Mouse (Mus musculus) stomach, embryonic 14.5 days (tissue): ENCODE data around the gene Jag2. TPM values are rescaled to one million over a fixed set of nuclear protein-coding genes. Genes with fewer than 3 reads are reported as not detected.

Source experiments
- ATAC-seq: fragments of 200-750 bp; cut with Nextera tagmentation; 2 replicates; pipeline ENCODE4 v1.8.0; 2017; ENCODE audit warnings: low read depth, moderate TSS enrichment; ENCODE audit not compliant: insufficient number of reproducible peaks, insufficient read depth, low FRiP score
- H3K27ac ChIP-seq: fragments of 300-500 bp; sonication (generic); 2 replicates; pipeline ENCODE4 v1.5.1; 2014; ENCODE audit warnings: mild to moderate bottlenecking, low read length, moderate library complexity, mixed read lengths
- H3K27me3 ChIP-seq: fragments of 300-500 bp; sonication (generic); 2 replicates; pipeline ENCODE4 v1.6.1; 2014; ENCODE audit warnings: low read length, control low read depth, mixed read lengths; ENCODE audit not compliant: control insufficient read depth, insufficient read depth
- H3K36me3 ChIP-seq: fragments of 300-500 bp; sonication (generic); 2 replicates; pipeline ENCODE4 v1.6.1; 2014; ENCODE audit warnings: mild to moderate bottlenecking, control low read depth, low read length, moderate library complexity, mixed read lengths; ENCODE audit not compliant: control insufficient read depth, insufficient read depth
- H3K4me1 ChIP-seq: fragments of 300-500 bp; sonication (generic); 2 replicates; pipeline ENCODE4 v1.6.1; 2014; ENCODE audit warnings: low read length, control low read depth, mixed read lengths; ENCODE audit not compliant: control insufficient read depth, insufficient read depth
- H3K4me2 ChIP-seq: fragments of 300-500 bp; sonication (generic); replicated peaks from 2 replicates; pipeline ENCODE4 v1.6.1; 2014; ENCODE audit warnings: low read depth, low read length, control low read depth
- H3K4me3 ChIP-seq: fragments of 300-500 bp; sonication (generic); 2 replicates; pipeline ENCODE4 v1.5.1; 2014; ENCODE audit warnings: low read depth, low read length, control low read depth
- H3K9ac ChIP-seq: fragments of 300-500 bp; sonication (generic); replicated peaks from 2 replicates; pipeline ENCODE4 v1.6.1; 2014; ENCODE audit warnings: low read depth, mild to moderate bottlenecking, control low read depth, low read length, moderate library complexity, mixed read lengths
- H3K9me3 ChIP-seq: fragments of 300-500 bp; sonication (generic); 2 replicates; pipeline ENCODE4 v1.6.1; 2016; ENCODE audit warnings: low read depth, low read length, control low read depth; ENCODE audit not compliant: control insufficient read depth
- WGBS: fragments of 180-500 bp; shearing (Covaris S2); extraction: QIAGEN DNeasy Blood & Tissue Kit; methylation state at CpG from one replicate; pipeline ENCODE4 v1.1.7; 2014; 5-methylcytosine and 5-hydroxymethylcytosine counted together
- polyA plus RNA-seq: library from polyadenylated mRNA; unstranded; fragments of >200 nt; fragmentation: Nextera tagmentation; extraction: Ambion mirVana; gene quantifications from 2 replicates; pipeline ENCODE4 v1.2.1, GENCODE M21; 2014

Jag2 gene
- polyA plus RNA-seq: 8.4 and 8.5 TPM in 2 replicates

DNA sequence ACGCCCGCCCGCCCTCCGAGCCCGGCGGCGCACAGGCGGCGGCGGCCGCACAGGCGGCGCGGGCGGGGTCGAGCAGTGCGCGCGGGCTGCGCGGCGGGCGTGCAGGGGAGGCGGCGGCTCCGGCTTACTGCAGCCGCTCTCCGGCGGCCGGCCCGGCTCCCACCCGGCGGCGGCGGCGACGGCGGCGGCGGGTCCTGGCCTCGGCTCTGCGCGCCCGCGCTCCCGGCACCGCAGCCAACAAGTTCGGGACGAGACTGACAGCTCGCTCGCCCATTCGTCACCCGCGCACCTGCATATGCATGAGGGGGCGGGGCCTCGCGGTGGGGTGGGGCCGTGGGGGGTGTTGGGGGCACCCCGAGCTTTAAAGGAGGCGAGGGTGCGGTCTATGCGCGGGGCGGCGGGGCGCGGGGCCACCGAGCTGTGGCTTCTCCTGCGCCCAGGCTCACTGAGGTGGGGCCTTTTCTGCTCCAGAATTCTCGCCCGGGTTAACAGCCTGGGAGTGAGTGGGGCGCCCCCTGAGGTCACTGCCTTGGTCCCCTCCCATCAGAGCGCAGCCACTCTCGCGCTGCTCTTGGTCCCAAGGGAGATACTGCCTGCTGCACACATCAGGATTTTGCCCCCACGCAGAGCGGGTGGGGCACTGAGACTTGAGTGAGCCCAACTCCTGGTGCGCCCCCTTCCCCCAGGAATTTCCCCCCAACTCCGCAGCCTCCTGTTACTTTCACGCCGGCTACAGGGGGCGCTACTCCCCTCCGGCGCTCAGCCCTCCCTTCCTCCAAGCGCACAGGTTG is at the start of gene Jag2:
Gene Jag2, minus strand, starts transcription at position 215 of the 791 bp plus-strand sequence.
- Histone ChIP-seq H3K27me3 (peaks cover 30% of the 10 kb centered on the region), H3K9me3 (no peaks in the 10 kb centered on the region), H3K9ac (peak within 1 kb of the TSS; percentile 40; the same call in 1 of the 2 replicates), H3K4me2 (peak within 1 kb of the TSS; percentile 96), H3K36me3 (no peaks in the 10 kb centered on the region), H3K27ac (no peak within 1 kb of the TSS; the same call in 1 of the 2 replicates), H3K4me1 (0 out of 2 replicates have a peak, but pooled peaks cover 12% of the 10 kb centered on the region), H3K4me3 (peak within 1 kb of the TSS; percentile 46)
- peak; percentile 43; the same call in 1 of the 2 replicates for ATAC-seq
- under 1% methylated on average over 82 of the region's 85 CpGs for WGBS

DNA sequence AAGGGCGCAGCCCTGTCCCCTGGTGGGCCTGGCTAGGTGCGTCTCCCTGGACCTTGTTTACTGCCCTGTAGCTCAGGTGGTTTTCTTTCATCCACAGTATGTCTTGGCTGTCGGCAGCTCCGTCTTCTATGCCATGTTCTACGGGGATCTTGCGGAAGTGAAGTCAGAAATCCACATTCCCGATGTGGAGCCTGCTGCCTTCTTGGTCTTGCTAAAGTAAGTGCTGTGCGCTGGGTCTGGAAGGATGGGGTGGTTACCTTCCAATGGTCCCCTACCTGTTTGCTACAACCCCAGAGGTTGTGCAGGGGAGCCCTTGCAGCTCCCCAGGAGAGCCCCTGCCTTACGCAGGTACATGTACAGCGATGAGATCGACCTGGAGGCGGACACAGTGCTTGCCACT is 47.6 kb upstream of the Jag2 start:
- no peaks in the 10 kb centered on the region for H3K9me3 ChIP-seq
- peaks cover 53% of the 10 kb centered on the region for H3K36me3 ChIP-seq
- no peaks in the 10 kb centered on the region for H3K27me3 ChIP-seq
- peak overlapping the region; percentile 85 for H3K4me2 ChIP-seq
- 36% methylated on average over 12 of the region's 12 CpGs for WGBS
- H3K9ac ChIP-seq: peak overlapping the region; percentile 91
- peaks cover 8% of the 10 kb centered on the region; the same call in 1 of the 2 replicates for H3K4me1 ChIP-seq
- peak overlapping the region; percentile 88; the same call in 1 of the 2 replicates for H3K27ac ChIP-seq
- peak overlapping the region; percentile 70 for H3K4me3 ChIP-seq
- ATAC-seq: no peak

DNA sequence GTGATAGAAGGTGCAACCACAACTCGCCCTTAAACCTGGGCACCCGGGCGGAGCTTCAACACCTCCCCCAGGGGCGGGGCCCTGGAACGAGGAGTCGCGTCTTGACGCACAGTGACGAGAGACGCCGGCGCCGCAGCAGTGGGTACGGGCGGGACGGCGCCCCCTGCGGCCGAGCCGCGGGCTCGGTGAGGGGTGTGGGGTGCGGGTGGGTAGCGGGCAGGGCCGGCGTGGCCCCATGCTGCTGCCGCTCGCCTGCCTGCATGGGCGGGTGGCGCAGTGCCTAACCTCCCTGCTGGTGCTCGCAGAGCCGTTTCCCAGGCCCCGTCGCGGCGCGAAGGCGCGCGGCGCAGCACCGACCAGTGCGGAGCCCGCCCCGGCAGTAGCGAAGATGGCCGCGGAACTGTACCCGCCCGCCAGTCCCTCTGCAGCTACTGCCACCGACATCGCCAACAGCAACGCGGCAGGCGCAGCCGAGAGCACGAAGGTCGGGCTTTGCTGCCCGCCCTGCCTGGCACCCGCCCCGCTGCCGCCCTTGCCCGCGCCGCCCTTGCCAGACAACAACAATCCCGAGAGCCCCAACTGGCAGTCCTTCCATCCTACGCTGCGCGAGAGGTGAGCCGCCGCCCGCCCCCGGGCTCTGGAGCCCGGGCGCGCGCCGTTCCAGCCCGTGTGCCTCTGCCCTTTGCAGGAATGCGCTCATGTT is 46.9 kb upstream of the Jag2 start, which contains the start of gene Btbd6:
Gene Btbd6, plus strand, starts transcription at position 112 of the 703 bp plus-strand sequence.
- Histone ChIP-seq H3K9me3 (no peaks in the 10 kb centered on the region), H3K27ac (peak within 1 kb of the TSS; percentile 88), H3K4me2 (peak within 1 kb of the TSS; percentile 85), H3K4me1 (peaks cover 8% of the 10 kb centered on the region; the same call in 1 of the 2 replicates), H3K27me3 (no peaks in the 10 kb centered on the region), H3K9ac (peak within 1 kb of the TSS; percentile 91), H3K36me3 (peaks cover 56% of the 10 kb centered on the region), H3K4me3 (peak within 1 kb of the TSS; percentile 70)
- under 1% methylated on average over 76 of the region's 80 CpGs for WGBS
- peak; percentile 94 for ATAC-seq

DNA sequence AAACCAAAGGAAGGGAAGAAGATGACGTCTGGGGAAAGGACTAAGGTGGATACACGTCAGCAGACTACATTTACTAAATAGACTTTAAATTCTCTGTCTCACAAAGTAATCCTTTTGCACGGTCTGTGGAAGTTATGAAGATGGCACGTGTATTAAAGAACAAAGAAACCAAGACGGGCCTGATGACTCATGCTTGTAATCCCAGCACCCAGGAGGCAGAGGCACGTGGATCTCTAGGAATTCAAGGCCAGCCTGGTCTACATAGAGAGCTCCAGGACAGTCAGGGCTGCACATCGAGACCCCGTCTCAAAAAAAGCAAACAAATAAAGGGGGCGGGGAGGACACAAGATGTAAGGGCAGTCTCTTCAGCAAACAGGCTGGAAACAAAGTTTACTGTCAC is 45.2 kb upstream of the Jag2 start:
- Histone ChIP-seq H3K9me3 (no peaks in the 10 kb centered on the region), H3K9ac (no peak overlapping the region), H3K4me3 (no peak overlapping the region), H3K27ac (no peak overlapping the region), H3K36me3 (peaks cover 60% of the 10 kb centered on the region), H3K4me1 (peaks cover 8% of the 10 kb centered on the region; the same call in 1 of the 2 replicates), H3K4me2 (no peak overlapping the region), H3K27me3 (no peaks in the 10 kb centered on the region)
- WGBS: 89% methylated on average over 9 of the region's 9 CpGs
- ATAC-seq: no peak

DNA sequence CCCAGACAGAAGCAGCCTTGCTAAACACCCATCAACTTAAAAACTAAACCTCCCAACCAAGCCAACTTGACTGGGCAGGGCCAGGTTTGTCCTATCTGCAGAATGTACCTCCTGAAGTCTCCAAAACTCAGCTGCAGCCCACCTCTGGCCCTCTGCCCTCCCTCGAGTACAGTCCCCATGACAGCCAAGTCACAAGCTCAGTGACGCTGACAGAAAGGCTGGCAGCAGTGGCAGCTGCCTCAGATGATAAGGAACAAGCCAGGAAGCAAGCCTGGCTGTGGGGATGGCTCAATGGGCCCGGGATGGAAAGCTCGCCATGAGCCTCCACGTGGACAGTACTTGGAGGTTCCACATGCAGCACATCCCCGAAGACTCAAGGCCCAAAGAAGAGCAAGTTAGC is 40.0 kb upstream of the Jag2 start:
- Histone ChIP-seq H3K36me3 (peaks cover 88% of the 10 kb centered on the region), H3K27ac (no peak overlapping the region), H3K4me1 (no peaks in the 10 kb centered on the region), H3K9me3 (no peaks in the 10 kb centered on the region), H3K9ac (no peak overlapping the region), H3K27me3 (no peaks in the 10 kb centered on the region), H3K4me2 (no peak overlapping the region), H3K4me3 (no peak overlapping the region)
- ATAC-seq: no peak
- WGBS: 96% methylated on average over 6 of the region's 6 CpGs

DNA sequence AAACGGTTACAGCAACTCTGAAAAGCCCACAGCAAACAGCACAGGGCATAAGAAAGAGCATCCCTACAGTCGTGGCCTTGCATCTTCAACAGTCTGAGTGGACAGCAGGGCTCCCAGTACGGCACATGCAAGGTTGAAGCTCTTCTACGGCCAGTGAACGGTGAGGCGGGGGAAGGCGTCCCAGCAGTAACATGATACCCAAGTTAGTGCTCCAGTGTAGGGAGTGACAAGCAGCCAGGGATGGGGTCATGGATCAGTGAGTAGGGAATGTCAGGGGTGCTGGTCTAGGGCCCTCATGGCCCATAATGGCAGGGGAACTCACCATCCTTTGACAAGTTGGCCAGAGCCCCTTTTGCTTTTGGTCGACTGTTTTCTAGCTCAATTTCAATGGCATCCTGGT is 39.4 kb upstream of the Jag2 start:
- Histone ChIP-seq H3K27ac (no peak overlapping the region), H3K27me3 (no peaks in the 10 kb centered on the region), H3K4me1 (no peaks in the 10 kb centered on the region), H3K4me2 (no peak overlapping the region), H3K4me3 (no peak overlapping the region), H3K9ac (no peak overlapping the region), H3K36me3 (peaks cover 91% of the 10 kb centered on the region), H3K9me3 (no peaks in the 10 kb centered on the region)
- 68% methylated on average over 8 of the region's 8 CpGs for WGBS
- ATAC-seq: no peak

DNA sequence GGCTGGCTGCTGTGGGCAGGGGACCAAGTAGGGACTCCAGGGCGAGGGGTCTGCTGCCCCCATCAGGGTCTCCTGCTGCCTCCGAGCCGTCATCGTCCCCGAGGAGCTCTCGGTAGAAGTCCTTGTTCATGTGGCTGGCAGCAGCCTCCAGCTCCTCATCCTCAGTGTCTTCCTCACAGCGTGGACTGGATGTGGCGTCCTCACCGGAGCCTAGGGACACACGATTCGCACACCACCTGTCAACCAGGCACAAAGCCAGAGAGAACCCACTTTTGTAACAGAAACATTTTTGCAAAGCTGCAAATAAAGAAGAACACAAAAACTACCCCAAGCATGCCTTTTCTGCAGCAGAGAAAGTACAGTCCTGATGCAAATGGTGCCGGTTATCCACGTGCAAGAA is 36.2 kb upstream of the Jag2 start:
- H3K4me3 ChIP-seq: no peak overlapping the region
- H3K9me3 ChIP-seq: no peaks in the 10 kb centered on the region
- WGBS: 91% methylated on average over 13 of the region's 13 CpGs
- H3K27me3 ChIP-seq: no peaks in the 10 kb centered on the region
- H3K36me3 ChIP-seq: peaks cover 97% of the 10 kb centered on the region
- H3K9ac ChIP-seq: no peak overlapping the region
- no peak overlapping the region for H3K4me2 ChIP-seq
- no peaks in the 10 kb centered on the region for H3K4me1 ChIP-seq
- ATAC-seq: no peak
- H3K27ac ChIP-seq: no peak overlapping the region

DNA sequence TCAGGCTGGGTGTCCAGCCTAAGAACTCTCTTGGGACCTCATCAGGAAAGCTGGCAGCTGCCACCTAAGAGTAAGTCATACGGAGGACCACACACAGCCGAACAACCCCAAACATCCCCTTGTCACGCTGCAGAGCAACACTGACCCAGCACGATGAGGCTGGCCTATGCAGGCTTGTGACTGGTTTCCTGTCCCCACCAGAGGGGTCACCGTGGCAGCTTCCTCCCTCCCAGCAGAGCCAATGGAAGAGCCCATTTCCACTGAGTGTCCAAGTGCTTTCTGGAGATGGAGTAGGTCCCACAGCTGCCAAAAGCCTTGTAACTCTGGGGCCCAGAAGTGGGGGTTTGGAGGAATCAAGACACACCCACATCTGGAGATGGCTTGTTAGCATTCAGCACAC is 32.3 kb upstream of the Jag2 start:
- 81% methylated on average over 5 of the region's 5 CpGs for WGBS
- Histone ChIP-seq H3K9ac (no peak overlapping the region), H3K4me2 (no peak overlapping the region), H3K9me3 (no peaks in the 10 kb centered on the region), H3K27me3 (no peaks in the 10 kb centered on the region), H3K36me3 (peaks cover 75% of the 10 kb centered on the region), H3K4me1 (no peaks in the 10 kb centered on the region), H3K27ac (no peak overlapping the region), H3K4me3 (no peak overlapping the region)
- no peak for ATAC-seq
